Mouse (Mus musculus): ENCODE results near the gene Iqgap2.

DNA sequence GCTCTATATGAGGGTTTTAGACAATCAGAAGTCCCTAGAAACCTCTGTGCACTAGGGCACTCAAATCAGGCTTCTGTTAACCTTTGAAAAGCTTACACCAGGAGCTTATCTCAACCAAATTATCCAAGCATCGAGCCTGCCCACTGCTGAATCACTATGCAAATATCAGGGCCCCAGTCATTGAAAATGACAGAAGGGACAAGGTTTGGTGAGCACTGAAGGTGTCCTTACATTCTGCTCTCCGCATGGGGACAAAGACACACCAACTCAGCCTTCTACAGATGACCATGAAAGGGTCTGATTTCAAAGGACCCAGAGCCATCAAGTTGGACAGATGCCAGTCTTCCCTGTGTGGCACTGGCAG, 108.8 kb downstream of the Iqgap2 start:
- no peak for TF ChIP-seq CTCF (IDR thresholded peaks at IDR 0.05 in 2 of 3, conservative IDR thresholded peaks at IDR 0.05 in 1 of 3; ENCODE audit: control insufficient read depth in 1 of 3, insufficient read depth in 1 of 3, low read depth in 2 of 3, low read length in 3 of 3, poor library complexity in 1 of 3, severe bottlenecking in 1 of 3)
- no peak for TF ChIP-seq POLR2A (IDR thresholded peaks at IDR 0.05; ENCODE audit: control insufficient read depth in 1 of 2, insufficient read depth in 1 of 2, low read depth in 1 of 2, low read length in 2 of 2, poor library complexity in 1 of 2)
- no peak for TF ChIP-seq USF1 (IDR thresholded peaks at IDR 0.05; ENCODE audit: low read depth, low read length)
- no peak for TF ChIP-seq UBTF (IDR thresholded peaks at IDR 0.05; ENCODE audit: borderline replicate concordance, insufficient read depth, low read depth, low read length)
- TF ChIP-seq ZMIZ1 (IDR thresholded peaks at IDR 0.05; ENCODE audit: low read depth, low read length), result no peak
- no peak for TF ChIP-seq MYB (IDR thresholded peaks at IDR 0.05; ENCODE audit: low read depth, low read length)
- no peak for TF ChIP-seq TAL1 (IDR thresholded peaks at IDR 0.05; ENCODE audit: low read length)
- no peak for TF ChIP-seq POLR2AphosphoS5 (IDR thresholded peaks at IDR 0.05; ENCODE audit: borderline replicate concordance, low read depth, low read length)
- TF ChIP-seq MAX (IDR thresholded peaks at IDR 0.05; ENCODE audit: low read length), result no peak
- no peak for TF ChIP-seq MYC (IDR thresholded peaks at IDR 0.05; ENCODE audit: low read depth, low read length)
